Mouse (Mus musculus) left cerebral cortex, adult 2 months (tissue): Measurements from ENCODE around the gene Bcas3. TPM values are rescaled to one million over a fixed set of nuclear protein-coding genes. Genes with fewer than 3 reads are reported as not detected.
A peak's percentile ranks its signal among the peaks of the same experiment; 100 is the strongest.

ENCODE experiments used
- DNase-seq, 2 experiments: peaks; one replicate each; pipeline ENCODE4 v3.0.0; 2021 to 2022; ENCODE audit warnings: low spot score in 2 of 2, mixed read lengths in 1 of 2; ENCODE audit errors: extremely low spot score in 1 of 2
- H3K27ac ChIP-seq: fragments of 200-600 bp; 2 replicates; pipeline ENCODE4 v1.8.1; 2022
- H3K4me3 ChIP-seq: fragments of 200-600 bp; 2 replicates; pipeline ENCODE4 v1.8.1; 2022
- CTCF ChIP-seq: fragments of 200-600 bp; IDR thresholded peaks from 2 replicates; pipeline ENCODE4 v1.8.1; 2022; ENCODE audit warnings: antibody characterized with exemption, mild to moderate bottlenecking, moderate library complexity
- intact Hi-C: fragments of 180-260 bp; cut with DNase I; formaldehyde crosslinking; loops from one replicate; pipeline ENCODE4 v1.15.1; 2025
- total RNA-seq, 2 experiments: library from RNA; stranded (reverse); gene quantifications; 2 replicates each; pipeline ENCODE4 v1.2.3; 2021

Gene Bcas3
- total RNA-seq, 2 experiments from 2014 or later, result 69.1 to 73.0 TPM

DNA sequence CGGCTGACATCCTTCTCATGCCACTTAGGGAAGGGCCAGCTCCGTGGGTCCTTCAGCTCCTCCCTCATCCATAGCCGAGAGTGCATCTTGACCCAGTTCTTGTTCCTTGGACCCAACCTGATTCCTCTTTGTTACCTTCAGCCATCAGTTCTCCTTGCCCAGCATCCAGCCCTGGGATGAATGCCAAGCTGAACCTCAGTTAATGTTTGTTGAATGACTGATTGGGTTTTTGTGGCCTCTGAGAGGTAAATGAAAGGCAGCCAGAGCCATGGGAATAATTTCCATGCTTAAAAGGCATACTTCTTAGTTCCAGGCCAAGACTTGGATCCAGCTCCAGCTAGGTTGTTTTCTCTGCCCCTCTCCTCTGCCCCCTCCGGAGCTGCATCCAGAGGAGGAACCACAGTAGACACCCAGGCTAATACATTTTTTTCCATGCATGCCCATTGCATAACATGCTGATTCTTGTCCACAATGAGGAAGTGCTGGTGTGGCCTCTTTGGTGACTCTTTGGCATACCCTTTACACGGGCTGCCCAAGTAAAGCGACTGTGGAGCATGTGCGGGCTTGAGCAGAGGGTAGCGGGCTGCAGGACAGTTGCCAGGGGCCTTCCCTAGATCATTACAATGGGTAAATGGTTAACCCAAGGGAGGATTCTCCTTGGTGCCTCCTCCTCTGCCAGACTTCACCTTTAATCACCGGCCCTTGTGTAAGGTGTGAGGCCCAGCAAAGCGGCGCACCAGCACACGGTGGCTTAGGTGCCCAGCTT is 459.4 kb downstream of the Bcas3 start:
- H3K27ac ChIP-seq, result no peak overlapping the region
- no peak overlapping the region for H3K4me3 ChIP-seq
- TF ChIP-seq CTCF, result no peak
- no peak for DNase-seq
- intact Hi-C loops, result no loop called here

DNA sequence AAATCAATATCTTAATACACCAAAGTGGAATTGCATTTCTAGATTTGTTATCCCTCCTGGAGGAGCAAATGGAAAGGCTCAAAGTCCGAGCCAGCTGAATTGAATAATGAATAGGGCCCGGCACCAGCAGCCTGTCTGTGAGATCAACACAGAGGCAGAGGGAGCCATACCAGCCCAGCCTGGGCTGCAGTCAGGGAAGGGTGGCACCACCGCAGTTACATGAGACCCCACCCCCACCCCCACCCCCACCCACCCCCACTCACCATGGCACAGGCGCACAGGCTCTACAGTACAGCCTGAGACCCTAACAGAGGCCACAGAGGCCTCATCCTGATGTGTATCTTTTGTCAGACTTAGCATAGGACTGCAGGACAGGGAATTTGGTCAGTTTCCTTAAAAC is 461.7 kb downstream of the Bcas3 start:
- no peak for TF ChIP-seq CTCF
- no peak for DNase-seq
- H3K4me3 ChIP-seq, result no peak overlapping the region
- H3K27ac ChIP-seq, result no peak overlapping the region
- intact Hi-C loops, result no loop called here

DNA sequence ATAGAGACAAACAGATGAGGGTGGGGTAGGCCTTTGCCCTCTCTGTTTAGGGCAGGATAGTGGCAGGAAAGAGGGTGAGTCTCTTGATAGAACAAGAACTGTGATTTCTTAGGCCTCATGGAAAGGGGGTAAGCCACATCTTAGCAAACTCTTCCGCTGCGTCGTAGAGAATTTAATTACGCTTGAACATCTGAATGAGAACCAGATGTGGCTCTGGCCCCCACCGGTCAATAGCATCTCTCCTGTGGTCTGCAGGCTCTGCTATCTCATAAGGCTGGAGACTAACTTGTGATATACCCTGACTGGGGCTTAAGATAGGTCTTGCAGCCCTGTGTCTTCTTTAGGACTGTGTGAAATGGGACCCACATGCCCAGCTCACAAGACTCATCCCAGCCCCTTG is 463.5 kb downstream of the Bcas3 start:
- DNase-seq, result no peak
- intact Hi-C loops, result no loop called here
- Histone ChIP-seq H3K4me3 (no peak overlapping the region), H3K27ac (no peak overlapping the region)
- TF ChIP-seq CTCF, result no peak

DNA sequence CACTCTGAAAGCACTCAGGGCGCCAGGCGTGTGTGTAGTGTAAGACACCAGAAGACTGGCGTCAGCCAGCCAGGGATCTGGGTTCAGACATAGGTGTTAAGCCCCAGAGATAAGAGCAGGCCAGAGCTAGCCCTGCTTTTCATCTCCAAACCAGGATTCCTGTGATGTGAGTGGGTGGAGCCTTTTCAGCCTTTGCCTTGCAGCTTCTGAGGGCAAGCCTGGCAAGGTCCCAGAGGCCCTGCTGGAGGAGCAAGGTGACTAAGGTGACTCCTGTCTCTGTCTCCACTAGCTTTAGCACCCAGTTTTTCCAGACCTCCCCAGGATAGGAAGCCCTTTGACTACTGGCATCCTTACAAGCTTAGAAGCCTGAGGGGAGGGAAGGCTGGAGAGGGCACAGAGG is 465.4 kb downstream of the Bcas3 start:
- no peak for DNase-seq
- intact Hi-C loops, result no loop called here
- TF ChIP-seq CTCF, result no peak
- H3K27ac ChIP-seq, result no peak overlapping the region
- no peak overlapping the region for H3K4me3 ChIP-seq

GRCm38 (mm10) chr11:85820959-85821358 is 468.0 kb downstream of the Bcas3 start:
- no peak overlapping the region for H3K27ac ChIP-seq
- intact Hi-C loops, result loop anchor here (5.0 kb wide), 3 partner anchors 59 to 439 kb away; no protein-coding TSS in a partner anchor
- no peak for TF ChIP-seq CTCF
- no peak overlapping the region for H3K4me3 ChIP-seq
- DNase-seq, result no peak

- H3K4me3 ChIP-seq, result no peak overlapping the region
- TF ChIP-seq CTCF, result no peak
- intact Hi-C loops, result loop anchor here (5.0 kb wide), 3 partner anchors 59 to 439 kb away; no protein-coding TSS in a partner anchor
- no peak for DNase-seq
- H3K27ac ChIP-seq, result no peak overlapping the region
Measured at GRCm38 (mm10) chr11:85821659-85822058, 468.7 kb downstream of the Bcas3 start.

DNA sequence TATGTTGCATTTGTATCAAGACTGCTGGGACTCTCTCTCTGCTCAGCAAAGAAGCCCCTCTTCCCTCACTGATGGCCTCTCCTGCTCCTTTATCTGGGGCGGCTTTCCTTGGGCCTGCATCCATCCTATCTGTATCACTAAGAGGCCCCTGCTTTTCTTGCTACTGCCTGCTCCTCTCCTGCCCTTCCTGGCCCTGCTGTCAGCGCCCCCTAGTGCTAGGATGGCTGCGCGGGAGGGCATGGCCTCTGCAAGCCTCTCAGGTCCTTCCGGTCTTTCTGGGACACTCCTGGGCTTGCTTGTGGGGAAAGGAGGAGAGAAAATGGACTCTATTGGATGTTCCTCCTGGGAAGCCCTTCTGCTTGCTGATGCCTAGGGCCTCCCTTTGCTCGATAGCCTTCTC is 470.2 kb downstream of the Bcas3 start:
- TF ChIP-seq CTCF, result peak; percentile 81
- DNase-seq, result peak; percentile 58 to 72
- Histone ChIP-seq H3K4me3 (no peak overlapping the region), H3K27ac (no peak overlapping the region)
- intact Hi-C loops, result loop anchor here (1.0 to 5.0 kb wide), 4 partner anchors 61 to 441 kb away; no protein-coding TSS in a partner anchor

DNA sequence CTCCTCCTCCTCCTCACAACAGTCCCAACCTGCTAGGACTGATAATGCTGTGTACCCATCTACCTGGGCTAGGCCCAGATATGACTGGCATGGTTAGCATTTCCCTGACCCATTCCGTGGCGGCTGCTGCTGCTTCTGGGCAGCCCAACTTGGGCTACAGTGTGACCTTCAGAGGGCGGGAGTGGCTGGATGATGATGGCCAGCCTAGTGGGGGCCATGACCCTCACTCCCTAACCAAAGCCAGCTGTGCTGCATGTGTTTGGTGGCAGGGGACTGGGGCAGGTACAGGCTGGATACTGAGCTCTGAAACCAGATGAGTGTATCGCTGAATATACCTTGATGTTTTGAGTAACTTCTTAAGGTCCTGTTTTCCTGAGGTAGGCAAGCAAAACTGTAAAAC is 470.8 kb downstream of the Bcas3 start:
- Histone ChIP-seq H3K4me3 (no peak overlapping the region), H3K27ac (no peak overlapping the region)
- TF ChIP-seq CTCF, result no peak
- intact Hi-C loops, result loop anchor here (1.0 to 5.0 kb wide), 4 partner anchors 61 to 441 kb away; no protein-coding TSS in a partner anchor
- DNase-seq, result no peak

- intact Hi-C loops, result no loop called here
- H3K4me3 ChIP-seq, result no peak overlapping the region
- no peak overlapping the region for H3K27ac ChIP-seq
- no peak for DNase-seq
- TF ChIP-seq CTCF, result no peak
Measured at GRCm38 (mm10) chr11:85825031-85825430, 472.1 kb downstream of the Bcas3 start.

- DNase-seq, result no peak
- no peak overlapping the region for H3K4me3 ChIP-seq
- intact Hi-C loops, result no loop called here
- no peak overlapping the region for H3K27ac ChIP-seq
- no peak for TF ChIP-seq CTCF
Measured at GRCm38 (mm10) chr11:85825823-85826222, 472.9 kb downstream of the Bcas3 start.

DNA sequence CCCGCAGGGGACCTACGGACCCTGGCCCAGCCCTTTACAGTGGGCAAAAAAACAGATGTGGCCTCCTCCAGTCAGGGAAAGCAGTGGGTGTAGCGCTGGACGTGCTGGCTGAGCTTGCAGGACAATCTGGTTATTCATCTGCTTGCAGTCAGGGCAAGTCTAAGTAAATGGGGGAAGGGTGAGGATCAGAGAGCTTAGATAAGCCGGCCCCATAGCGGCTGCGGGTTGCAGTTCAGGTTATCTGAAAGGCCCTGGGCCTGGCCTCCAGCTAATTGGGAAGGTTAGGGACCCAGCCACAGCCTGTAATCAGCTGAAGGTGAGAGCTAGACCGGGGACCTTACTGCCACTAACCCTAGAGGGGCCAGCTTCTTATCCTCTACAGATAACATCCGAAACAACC is 474.4 kb downstream of the Bcas3 start:
- Histone ChIP-seq H3K27ac (no peak overlapping the region), H3K4me3 (no peak overlapping the region)
- TF ChIP-seq CTCF, result no peak
- intact Hi-C loops, result no loop called here
- no peak for DNase-seq

DNA sequence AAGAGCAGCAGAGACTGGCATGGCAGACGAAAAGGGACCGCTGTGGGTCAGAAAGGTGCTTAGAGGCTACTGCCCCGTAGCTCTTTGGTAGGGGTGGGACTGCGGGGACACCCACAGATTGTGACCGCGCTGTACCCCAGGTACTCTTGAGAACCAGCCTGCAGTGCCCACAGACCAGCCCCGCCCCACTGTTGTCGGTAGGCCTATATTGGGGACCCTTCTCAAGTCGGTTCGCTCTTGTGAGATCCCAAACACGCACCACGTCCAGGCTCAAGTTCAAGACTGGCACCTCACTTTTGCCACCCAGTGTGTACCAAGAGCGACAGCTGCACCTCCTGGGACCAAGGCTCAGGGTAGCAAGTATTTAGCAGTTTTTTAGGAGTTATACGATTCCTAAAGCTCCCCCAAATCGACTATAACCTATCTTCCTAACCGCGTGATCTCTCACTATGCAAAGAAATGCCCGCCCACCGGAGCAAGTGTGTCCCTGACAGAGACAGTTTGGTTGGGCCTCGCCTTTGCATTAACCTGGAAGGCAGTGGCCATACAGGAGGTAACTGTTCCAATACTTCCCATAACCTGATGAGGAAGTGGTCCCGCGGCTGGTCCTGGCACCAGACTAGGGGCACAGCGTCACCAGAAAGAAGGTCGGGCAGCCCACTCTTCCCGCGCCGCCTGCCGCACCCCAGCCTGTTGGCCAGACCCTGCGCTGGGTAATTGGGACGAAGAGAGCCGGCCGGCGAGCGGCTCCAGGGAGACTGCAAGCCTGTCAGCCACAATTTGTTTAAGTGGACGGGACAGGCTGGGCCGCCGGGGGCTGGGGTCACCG is 475.9 kb downstream of the Bcas3 start:
- intact Hi-C loops, result no loop called here
- no peak for DNase-seq
- H3K4me3 ChIP-seq, result no peak overlapping the region
- no peak for TF ChIP-seq CTCF
- H3K27ac ChIP-seq, result no peak overlapping the region
